Mouse (Mus musculus) right cerebral cortex, postnatal 25 days (tissue): ENCODE measurements around the gene Nxn.

ENCODE experiments used
- DNase-seq: peaks from one replicate; pipeline ENCODE4 v3.0.0; 2022

Gene Nxn

GRCm38 (mm10) chr11:76361422-76361821 is 37.5 kb downstream of the Nxn start:
- no peak for DNase-seq

DNA sequence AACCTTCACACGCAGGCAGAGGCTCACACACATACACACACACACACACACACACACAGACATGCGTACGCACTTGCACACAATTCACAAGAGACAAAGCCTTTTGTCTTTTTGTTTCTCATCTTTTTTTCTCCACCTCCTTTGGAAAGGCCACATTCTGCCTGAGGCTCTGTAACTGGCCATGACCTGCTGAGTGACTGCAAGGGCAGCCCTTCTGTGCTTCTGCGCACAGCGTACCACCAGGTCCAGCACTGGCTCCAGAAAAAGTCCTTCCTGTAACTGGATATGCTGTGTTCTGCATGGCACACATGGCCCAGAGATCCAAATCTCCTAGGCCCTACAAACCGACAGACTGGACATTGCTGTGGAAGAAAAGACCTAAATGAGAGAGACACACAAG is 38.7 kb downstream of the Nxn start:
- no peak for DNase-seq

DNA sequence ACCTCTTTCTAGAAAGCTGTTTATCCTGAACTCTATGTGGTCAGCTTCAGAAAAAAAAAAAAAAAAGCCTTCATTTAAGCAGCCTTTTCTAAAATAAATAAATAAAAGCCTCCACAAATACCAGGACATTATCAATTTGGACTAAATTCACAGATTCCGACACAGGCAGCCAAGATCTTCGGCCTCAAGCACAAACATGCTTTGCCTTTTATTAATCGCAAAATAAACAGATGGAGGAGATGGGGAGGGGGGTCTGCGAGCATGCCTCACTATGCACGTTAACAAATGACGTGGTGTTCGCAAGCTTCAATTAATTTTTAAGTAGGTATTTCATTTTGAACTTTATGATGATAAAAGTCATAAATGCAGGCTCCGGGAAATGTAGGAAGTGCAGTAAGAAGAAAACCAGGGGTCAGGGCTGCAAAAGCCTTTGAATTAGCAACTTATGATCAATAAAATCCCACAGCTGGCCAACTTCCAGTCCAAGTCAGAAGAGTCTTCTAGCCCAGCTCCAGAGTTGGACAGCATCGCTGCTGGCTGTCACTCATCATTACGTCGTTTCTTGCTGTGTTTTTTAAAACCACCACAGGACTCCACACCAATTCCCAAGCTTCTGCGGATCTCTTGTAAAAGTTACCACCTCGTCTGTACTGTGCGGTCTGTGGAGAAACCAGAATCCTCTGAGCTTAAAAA is 40.2 kb downstream of the Nxn start:
- no peak for DNase-seq

DNA sequence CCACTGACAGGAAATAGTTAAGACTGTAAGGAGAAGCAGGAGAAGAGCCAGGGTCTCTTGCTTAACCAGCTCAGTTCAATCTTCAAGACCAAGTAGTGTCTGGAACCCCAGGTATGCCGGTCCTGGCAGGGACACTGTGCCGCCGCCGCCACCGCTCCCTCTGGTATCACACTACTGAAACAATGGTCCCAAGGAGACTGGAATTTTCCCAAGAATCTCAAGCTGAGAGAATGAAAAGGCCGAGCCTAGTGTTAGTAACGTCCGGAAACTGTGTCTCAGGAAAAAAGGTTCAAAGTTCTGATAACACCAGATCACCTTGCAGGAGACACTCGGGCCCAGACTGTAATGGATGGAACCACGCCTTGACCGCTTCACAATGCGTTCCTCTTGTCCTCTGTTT is 41.5 kb downstream of the Nxn start:
- no peak for DNase-seq

DNA sequence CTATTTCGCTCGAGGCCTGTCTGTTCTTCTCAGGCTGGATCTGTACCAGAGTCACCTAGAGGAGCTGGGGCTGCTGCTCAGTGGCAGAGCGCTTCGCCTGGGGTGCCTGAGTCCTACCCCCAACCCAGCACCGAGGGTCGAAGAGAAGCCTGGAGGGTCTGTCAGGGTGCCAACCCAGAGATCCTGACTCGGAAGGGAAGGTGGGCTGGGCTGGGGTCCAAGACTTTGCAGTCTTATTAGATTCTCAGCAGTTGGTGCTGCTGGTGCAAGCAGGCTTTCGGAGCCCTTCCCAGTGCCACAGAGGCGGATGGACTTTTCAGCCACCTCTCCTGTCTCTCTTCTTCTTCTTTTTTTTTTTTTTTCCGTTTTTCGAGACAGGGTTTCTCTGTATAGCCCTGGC is 42.8 kb downstream of the Nxn start:
- DNase-seq: no peak

- DNase-seq: no peak
Observed at GRCm38 (mm10) chr11:76355425-76355824, 43.5 kb downstream of the Nxn start.

DNA sequence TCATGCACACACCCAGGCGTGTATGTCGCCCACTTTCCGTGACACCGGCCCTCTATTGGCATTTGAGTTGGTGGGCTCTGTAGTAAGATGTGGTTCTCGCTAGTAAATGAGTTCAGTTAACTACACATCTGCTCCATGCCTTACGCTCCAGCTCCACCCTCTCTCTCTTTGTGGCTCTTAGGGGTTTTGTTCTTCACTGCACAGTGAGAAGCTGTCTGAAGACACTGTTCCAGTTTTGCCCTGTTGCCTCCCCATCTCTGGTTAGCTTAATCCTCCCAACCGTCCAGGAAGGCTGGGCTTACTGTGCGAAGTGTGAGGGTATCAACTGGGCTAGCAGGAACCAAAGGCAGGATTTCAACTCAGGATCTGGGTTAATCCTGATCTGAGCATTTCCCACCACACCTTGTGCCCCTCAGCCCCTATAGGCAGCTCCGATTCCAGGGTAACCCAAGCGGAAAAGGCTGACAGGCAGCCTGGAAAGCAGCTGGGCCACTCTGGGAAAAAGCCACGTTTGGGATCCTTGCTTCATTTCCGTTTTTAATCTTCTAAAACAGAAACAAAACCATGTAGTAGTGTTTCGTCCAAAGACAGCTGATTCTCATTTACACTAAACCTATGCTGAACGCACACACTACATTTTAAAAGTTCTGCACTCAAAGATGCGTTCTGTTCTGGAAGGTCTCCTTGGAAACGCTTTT is 45.9 kb downstream of the Nxn start:
- no peak for DNase-seq

DNA sequence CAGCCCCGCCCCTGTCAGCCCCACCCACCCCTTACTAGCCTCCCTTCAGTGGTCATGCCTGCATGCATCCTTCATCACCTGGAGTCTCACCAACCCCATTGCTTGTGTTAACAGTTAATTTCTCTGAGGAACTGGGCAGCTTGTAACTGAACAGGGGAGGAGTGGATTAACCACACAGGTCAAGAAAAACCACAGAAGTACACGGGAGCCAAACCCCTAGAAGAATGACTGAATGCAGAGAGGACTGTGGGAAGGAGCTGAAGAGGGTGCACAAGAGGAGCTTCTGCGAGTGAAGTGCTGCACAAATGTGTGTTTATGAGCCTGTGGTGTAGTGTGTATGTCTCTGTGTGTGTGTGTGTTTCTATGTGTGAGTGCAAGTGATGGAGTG is 47.3 kb downstream of the Nxn start:
- no peak for DNase-seq

DNA sequence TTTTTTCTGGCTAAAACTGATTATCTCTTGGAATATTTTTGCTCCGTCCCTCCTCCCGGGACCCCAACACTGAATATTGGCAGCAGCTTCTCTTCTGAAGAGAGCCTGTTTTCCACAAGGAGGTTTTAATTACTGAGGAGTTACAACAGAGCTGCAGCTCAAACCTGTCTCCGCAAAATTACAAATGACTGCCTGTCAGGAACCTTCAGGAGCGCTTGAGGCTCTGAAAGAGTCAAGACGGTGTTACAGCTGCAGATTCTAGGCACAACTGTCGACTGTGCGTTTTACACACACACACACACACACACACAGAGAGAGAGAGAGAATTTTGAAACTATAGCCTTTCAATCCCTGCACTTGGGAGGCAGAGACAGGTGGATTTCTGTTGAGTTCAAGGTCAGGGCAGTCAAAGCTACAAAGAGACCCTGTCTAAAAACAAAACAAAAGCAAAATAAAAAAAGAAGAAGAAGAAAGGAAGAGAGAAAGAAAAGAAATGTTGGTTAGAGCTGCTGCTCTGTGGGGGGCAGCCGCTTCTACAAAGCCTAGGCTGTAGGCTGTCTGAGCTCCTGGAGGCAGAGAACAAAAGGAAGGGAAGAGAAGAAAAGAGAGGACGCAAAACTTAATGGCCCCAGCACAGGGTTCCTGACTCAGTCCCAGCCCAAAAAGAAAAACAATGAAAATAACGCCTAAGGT is 47.9 kb downstream of the Nxn start:
- no peak for DNase-seq

GRCm38 (mm10) chr11:76349833-76350232 is 49.1 kb downstream of the Nxn start:
- DNase-seq: no peak

GRCm38 (mm10) chr11:76347589-76347988 is 51.4 kb downstream of the Nxn start:
- no peak for DNase-seq

DNA sequence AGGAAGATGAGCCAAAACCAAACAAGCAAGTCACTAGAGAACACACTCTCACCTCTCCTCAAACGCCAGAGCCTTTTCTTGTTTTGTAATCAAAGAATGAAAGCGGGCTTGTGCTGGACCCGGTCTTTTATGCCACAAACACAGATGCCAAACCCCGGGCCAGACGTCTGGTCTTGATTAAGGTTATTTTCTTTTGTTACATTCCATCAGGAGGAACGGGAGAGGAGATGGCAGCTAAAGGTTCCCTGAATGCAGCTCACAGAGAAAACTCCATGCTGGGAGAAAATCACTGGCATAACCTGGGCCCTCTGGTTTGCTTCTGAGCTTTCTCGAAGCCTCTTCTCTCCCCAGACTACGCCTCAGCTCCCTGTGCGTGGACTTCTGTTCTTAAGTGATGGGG is 55.9 kb downstream of the Nxn start:
- no peak for DNase-seq

DNA sequence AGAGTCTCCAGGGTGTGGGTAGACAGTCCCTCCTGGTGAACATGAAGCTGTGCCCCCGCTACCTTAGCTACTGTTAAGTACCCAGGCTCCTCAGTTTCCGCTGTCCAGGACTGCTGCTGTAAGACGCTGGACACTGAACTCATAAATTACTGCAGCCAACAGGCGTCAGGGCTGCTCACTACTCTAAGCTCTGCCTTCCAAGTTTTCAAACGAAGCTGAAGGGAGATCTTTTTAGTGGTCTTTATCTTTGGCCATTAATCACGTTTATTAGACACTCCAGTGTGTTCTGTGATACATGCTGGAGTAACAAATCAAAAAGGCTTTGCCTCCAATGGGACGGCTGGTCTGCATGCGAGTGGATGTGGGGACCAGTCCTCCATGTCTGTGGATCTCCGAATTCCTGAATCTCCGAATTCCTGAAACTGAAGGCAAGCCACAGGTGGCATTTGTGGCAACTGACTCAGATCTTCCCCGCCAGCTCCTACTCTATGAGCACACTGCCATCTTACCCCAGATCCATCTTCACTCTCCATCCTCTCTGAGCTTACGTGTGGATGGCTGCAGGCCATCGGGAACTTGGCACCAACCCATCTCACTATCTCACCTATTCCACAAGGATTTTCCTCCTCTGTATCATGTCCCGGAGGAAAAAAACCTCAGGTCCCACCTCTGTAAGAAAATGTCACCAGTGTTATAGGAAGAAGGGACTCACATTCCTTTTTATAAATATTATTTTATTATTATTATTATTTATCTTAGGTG is 56.9 kb downstream of the Nxn start:
- no peak for DNase-seq

GRCm38 (mm10) chr11:76341163-76341562 is 57.8 kb downstream of the Nxn start:
- no peak for DNase-seq

DNA sequence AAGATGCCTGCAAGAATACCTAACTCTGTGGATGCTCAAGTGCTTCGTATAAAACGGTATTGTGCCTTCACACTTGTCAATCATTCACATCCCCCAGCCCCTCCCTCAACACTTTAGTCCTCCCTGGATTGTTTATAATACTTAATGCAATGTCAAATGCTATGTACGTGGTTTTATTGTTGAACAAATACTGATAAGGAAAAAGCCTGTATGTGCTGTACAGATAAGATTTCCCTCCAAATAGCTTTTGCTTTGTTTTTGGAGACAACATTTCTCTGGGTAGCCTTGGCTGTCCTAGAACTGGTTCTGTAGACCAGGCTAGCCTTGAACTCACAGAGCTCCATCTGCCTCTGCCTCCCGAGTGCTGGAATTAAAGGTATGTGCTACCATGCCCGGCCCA is 59.1 kb downstream of the Nxn start:
- DNase-seq: no peak

DNA sequence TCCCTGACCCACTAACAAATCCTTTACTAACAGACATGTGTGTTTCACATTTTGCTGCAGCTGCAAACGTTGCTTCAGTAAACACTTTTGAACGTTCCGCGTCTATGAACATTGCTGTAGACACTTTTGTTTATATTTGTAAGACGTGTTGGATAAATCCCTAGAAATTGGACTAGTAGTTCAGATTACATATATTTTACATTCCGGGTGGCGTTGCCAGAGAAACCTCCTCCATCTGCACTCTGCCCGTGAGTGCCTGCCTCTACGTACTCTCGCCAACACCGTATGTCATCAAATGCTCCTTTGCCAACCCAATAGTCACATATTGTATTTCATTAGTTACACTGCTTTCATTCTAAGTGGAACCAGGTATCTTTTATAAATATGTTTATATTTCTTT is 59.8 kb downstream of the Nxn start:
- no peak for DNase-seq

DNA sequence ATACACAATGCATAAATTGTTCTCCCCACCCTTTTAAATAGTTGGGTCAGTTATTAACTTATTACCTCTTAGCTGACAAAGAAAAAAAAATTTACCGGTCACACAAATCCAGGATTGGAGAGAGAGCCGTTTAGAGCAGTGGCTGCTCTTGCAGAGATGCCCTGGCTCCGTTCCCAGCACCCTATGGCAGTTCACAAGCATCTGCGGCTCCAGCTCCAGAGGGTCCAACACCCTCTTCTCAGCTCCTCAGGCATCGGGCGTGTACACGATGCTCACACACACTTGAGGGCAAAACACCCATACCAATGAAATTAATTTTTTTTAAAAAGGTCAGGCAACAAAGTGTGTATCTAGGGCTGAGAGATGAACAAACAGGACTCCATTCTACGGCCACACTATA is 60.3 kb downstream of the Nxn start:
- DNase-seq: no peak

DNA sequence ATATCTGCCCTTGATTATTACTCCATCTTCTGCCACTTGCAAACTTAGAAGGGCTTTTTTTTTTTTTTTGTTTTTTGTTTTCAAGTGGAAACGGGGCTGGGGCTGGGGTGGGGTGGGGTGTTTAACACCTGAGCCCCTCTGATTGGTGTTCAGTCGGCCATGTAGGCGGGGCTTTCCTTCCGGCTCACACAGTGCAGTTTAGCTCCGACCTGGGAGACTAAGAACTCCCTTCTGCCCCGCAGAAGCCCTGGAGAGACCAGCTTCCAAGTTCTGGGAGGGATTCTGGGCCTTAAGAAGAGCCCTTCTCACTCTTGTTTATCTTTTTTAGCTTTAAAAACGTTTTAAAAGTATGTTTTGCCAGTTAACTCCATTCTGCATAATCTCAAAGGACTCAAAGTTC is 61.2 kb downstream of the Nxn start:
- DNase-seq: no peak

- DNase-seq: no peak
Observed at GRCm38 (mm10) chr11:76337236-76337635, 61.7 kb downstream of the Nxn start.

DNA sequence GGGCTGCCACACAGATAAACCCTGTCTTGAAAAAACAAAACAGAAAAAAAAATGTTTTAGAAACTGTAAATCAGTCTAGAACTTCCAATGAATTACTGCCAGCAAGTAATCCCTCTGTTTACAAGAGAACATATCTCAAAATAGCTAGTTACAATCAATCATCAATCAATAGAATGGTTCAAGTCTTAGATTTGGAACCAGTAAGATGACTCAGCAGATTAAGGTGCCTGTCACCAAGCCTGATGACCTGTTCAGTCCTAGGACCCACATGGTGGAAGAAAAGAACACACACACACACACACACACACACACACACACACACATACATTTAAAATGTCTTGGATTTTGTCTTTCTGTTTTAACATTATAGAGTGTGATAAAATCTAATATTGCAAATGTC is 62.7 kb downstream of the Nxn start:
- DNase-seq: no peak

GRCm38 (mm10) chr11:76334966-76335365 is 64.0 kb downstream of the Nxn start:
- no peak for DNase-seq

GRCm38 (mm10) chr11:76332240-76332639 is 66.7 kb downstream of the Nxn start:
- DNase-seq: no peak

- no peak for DNase-seq
Observed at GRCm38 (mm10) chr11:76328522-76329290, 70.2 kb downstream of the Nxn start.
